Mouse (Mus musculus) hindbrain, embryonic 15.5 days (tissue): Measurements from ENCODE around the gene Mylk. TPM values are rescaled to one million over a fixed set of nuclear protein-coding genes. Genes with fewer than 3 reads are reported as not detected.
A peak's percentile ranks its signal among the peaks of the same experiment; 100 is the strongest.
"Not testable (repeated sequence)": the region's sequence is repeated elsewhere in the genome, so short reads cannot be mapped to it uniquely, and the experiment has no call there.

Source experiments
- ATAC-seq: fragments of 200-750 bp; cut with Nextera tagmentation; 2 replicates; pipeline ENCODE4 v1.8.0; 2017; ENCODE audit warnings: low read depth, moderate number of reproducible peaks, moderate TSS enrichment; ENCODE audit not compliant: low FRiP score
- H3K27ac ChIP-seq: fragments of 300-500 bp; sonication (generic); replicated peaks from 2 replicates; pipeline ENCODE4 v1.5.1; 2015; ENCODE audit warnings: mild to moderate bottlenecking, inconsistent platforms
- H3K27me3 ChIP-seq: fragments of 300-500 bp; sonication (generic); 2 replicates; pipeline ENCODE4 v1.6.1; 2015; ENCODE audit warnings: control low read depth, inconsistent platforms
- H3K36me3 ChIP-seq: fragments of 300-500 bp; sonication (generic); 2 replicates; pipeline ENCODE4 v1.6.1; 2015; ENCODE audit warnings: control low read depth, inconsistent platforms
- H3K4me1 ChIP-seq: fragments of 300-500 bp; sonication (generic); replicated peaks from 2 replicates; pipeline ENCODE4 v1.6.1; 2015; ENCODE audit warnings: control low read depth, inconsistent platforms
- H3K4me2 ChIP-seq: fragments of 300-500 bp; sonication (generic); 2 replicates; pipeline ENCODE4 v1.6.1; 2015; ENCODE audit warnings: moderate library complexity, mild to moderate bottlenecking, inconsistent platforms
- H3K4me3 ChIP-seq: fragments of 300-500 bp; sonication (generic); 2 replicates; pipeline ENCODE4 v1.5.1; 2015; ENCODE audit warnings: mild to moderate bottlenecking, inconsistent platforms
- H3K9ac ChIP-seq: fragments of 300-500 bp; sonication (generic); 2 replicates; pipeline ENCODE4 v1.6.1; 2015; ENCODE audit warnings: inconsistent platforms
- H3K9me3 ChIP-seq: fragments of 300-500 bp; sonication (generic); 2 replicates; pipeline ENCODE4 v1.6.1; 2016; ENCODE audit warnings: control low read depth, inconsistent platforms
- WGBS: fragments of 180-500 bp; shearing (Covaris S2); methylation state at CpG from one replicate; pipeline ENCODE4 v1.1.7; 2015; 5-methylcytosine and 5-hydroxymethylcytosine counted together
- polyA plus RNA-seq: library from polyadenylated mRNA; unstranded; fragments of >200 nt; fragmentation: Nextera tagmentation; extraction: Ambion mirVana; gene quantifications from 2 replicates; pipeline ENCODE4 v1.2.1, GENCODE M21; 2015

Mylk gene
- polyA plus RNA-seq = 5.3 and 6.4 TPM in 2 replicates

- Histone ChIP-seq H3K4me1 (peaks cover 21% of the 10 kb centered on the region), H3K9ac (peak within 1 kb of the TSS; percentile 61), H3K4me3 (peak within 1 kb of the TSS; percentile 52), H3K4me2 (peak within 1 kb of the TSS; percentile 95), H3K9me3 (no peaks in the 10 kb centered on the region), H3K36me3 (no peaks in the 10 kb centered on the region), H3K27me3 (peaks cover 15% of the 10 kb centered on the region), H3K27ac (no peak within 1 kb of the TSS)
- peak; percentile 91 for ATAC-seq
- WGBS = under 1% methylated on average over 48 of the region's 48 CpGs
These were observed at the start of gene Mylk for GRCm38 (mm10) chr16:34745065-34745585. TSS of gene Mylk (plus strand) at chr16:34745210.

GRCm38 (mm10) chr16:34698721-34699120, 46.3 kb upstream of the Mylk start:
- 74% methylated on average over 3 of the region's 3 CpGs for WGBS

GRCm38 (mm10) chr16:34700165-34700827, 44.7 kb upstream of the Mylk start:
- Histone ChIP-seq H3K9ac (no peak overlapping the region), H3K9me3 (no peaks in the 10 kb centered on the region), H3K4me3 (no peak overlapping the region), H3K4me2 (no peak overlapping the region), H3K27me3 (no peaks in the 10 kb centered on the region), H3K36me3 (no peaks in the 10 kb centered on the region; the same call in 1 of the 2 replicates), H3K4me1 (no peaks in the 10 kb centered on the region), H3K27ac (no peak overlapping the region)
- peak; percentile 83 for ATAC-seq
- WGBS = 25% methylated on average over 7 of the region's 7 CpGs

More at GRCm38 (mm10) chr16:34698721-34699120, 46.3 kb upstream of the Mylk start:
- H3K4me1 ChIP-seq, H3K9ac ChIP-seq, H3K27ac ChIP-seq, ATAC-seq, H3K4me2 ChIP-seq, H3K27me3 ChIP-seq, H3K9me3 ChIP-seq, H3K4me3 ChIP-seq, H3K36me3 ChIP-seq: not testable (repeated sequence)

- Histone ChIP-seq H3K9ac (no peak overlapping the region), H3K36me3 (peaks cover 3% of the 10 kb centered on the region; the same call in 1 of the 2 replicates), H3K9me3 (no peaks in the 10 kb centered on the region), H3K4me3 (no peak overlapping the region), H3K4me1 (no peaks in the 10 kb centered on the region), H3K4me2 (no peak overlapping the region), H3K27me3 (no peaks in the 10 kb centered on the region), H3K27ac (no peak overlapping the region)
- 87% methylated on average over 6 of the region's 6 CpGs for WGBS
- no peak for ATAC-seq
These were observed 44.2 kb upstream of the Mylk start for GRCm38 (mm10) chr16:34700828-34701216.

GRCm38 (mm10) chr16:34706019-34706418, 39.0 kb upstream of the Mylk start:
- Histone ChIP-seq H3K27me3 (no peaks in the 10 kb centered on the region), H3K4me3 (no peak overlapping the region), H3K4me1 (no peaks in the 10 kb centered on the region), H3K4me2 (no peak overlapping the region), H3K36me3 (peaks cover 8% of the 10 kb centered on the region; the same call in 1 of the 2 replicates), H3K27ac (no peak overlapping the region), H3K9me3 (no peaks in the 10 kb centered on the region), H3K9ac (no peak overlapping the region)
- 90% methylated on average over 2 of the region's 2 CpGs for WGBS
- ATAC-seq = no peak

GRCm38 (mm10) chr16:34706487-34706946, 38.5 kb upstream of the Mylk start:
- H3K36me3 ChIP-seq = peaks cover 8% of the 10 kb centered on the region; the same call in 1 of the 2 replicates
- H3K9ac ChIP-seq = no peak overlapping the region
- H3K4me3 ChIP-seq = no peak overlapping the region

GRCm38 (mm10) chr16:34711481-34711880, 33.5 kb upstream of the Mylk start:
- no peak overlapping the region for H3K27ac ChIP-seq
- WGBS = 87% methylated on average over 3 of the region's 3 CpGs
- no peak overlapping the region for H3K9ac ChIP-seq
- H3K36me3 ChIP-seq = peaks cover 3% of the 10 kb centered on the region; the same call in 1 of the 2 replicates
- ATAC-seq = no peak
- no peaks in the 10 kb centered on the region for H3K27me3 ChIP-seq
- H3K9me3 ChIP-seq = no peaks in the 10 kb centered on the region
- H3K4me1 ChIP-seq = no peaks in the 10 kb centered on the region
- no peak overlapping the region for H3K4me2 ChIP-seq
- no peak overlapping the region for H3K4me3 ChIP-seq

More at GRCm38 (mm10) chr16:34706487-34706946, 38.5 kb upstream of the Mylk start:
- ATAC-seq = no peak
- Histone ChIP-seq H3K9me3 (no peaks in the 10 kb centered on the region), H3K27ac (no peak overlapping the region), H3K27me3 (no peaks in the 10 kb centered on the region), H3K4me1 (no peaks in the 10 kb centered on the region), H3K4me2 (no peak overlapping the region)
- 85% methylated on average over 7 of the region's 7 CpGs for WGBS

GRCm38 (mm10) chr16:34725156-34725555, 19.9 kb upstream of the Mylk start:
- WGBS = 96% methylated on average over 3 of the region's 3 CpGs

GRCm38 (mm10) chr16:34728610-34729009, 16.4 kb upstream of the Mylk start:
- not testable (repeated sequence) for H3K4me2 ChIP-seq, ATAC-seq, H3K4me3 ChIP-seq, H3K9ac ChIP-seq, H3K27me3 ChIP-seq, H3K27ac ChIP-seq, H3K4me1 ChIP-seq, H3K9me3 ChIP-seq, H3K36me3 ChIP-seq

More at GRCm38 (mm10) chr16:34725156-34725555, 19.9 kb upstream of the Mylk start:
- H3K9ac ChIP-seq = no peak overlapping the region
- H3K27ac ChIP-seq = no peak overlapping the region
- H3K4me3 ChIP-seq = no peak overlapping the region
- H3K36me3 ChIP-seq = 0 out of 2 replicates have a peak, but pooled peaks cover 5% of the 10 kb centered on the region
- H3K9me3 ChIP-seq = no peaks in the 10 kb centered on the region; the same call in 1 of the 2 replicates
- no peaks in the 10 kb centered on the region for H3K4me1 ChIP-seq
- H3K27me3 ChIP-seq = no peaks in the 10 kb centered on the region
- H3K4me2 ChIP-seq = no peak overlapping the region
- no peak for ATAC-seq

GRCm38 (mm10) chr16:34729371-34729770, 15.6 kb upstream of the Mylk start:
- Histone ChIP-seq H3K4me3 (no peak overlapping the region), H3K27me3 (no peaks in the 10 kb centered on the region), H3K4me1 (no peaks in the 10 kb centered on the region), H3K9ac (no peak overlapping the region), H3K9me3 (no peaks in the 10 kb centered on the region; the same call in 1 of the 2 replicates), H3K4me2 (no peak overlapping the region), H3K36me3 (no peaks in the 10 kb centered on the region), H3K27ac (no peak overlapping the region)
- WGBS = 85% methylated on average over 1 of the region's 1 CpGs
- ATAC-seq = no peak

- ATAC-seq = no peak
- 91% methylated on average over 4 of the region's 4 CpGs for WGBS
- Histone ChIP-seq H3K4me2 (no peak overlapping the region), H3K9ac (no peak overlapping the region), H3K36me3 (no peaks in the 10 kb centered on the region), H3K4me1 (no peaks in the 10 kb centered on the region), H3K4me3 (no peak overlapping the region), H3K27ac (no peak overlapping the region), H3K9me3 (no peaks in the 10 kb centered on the region), H3K27me3 (0 out of 2 replicates have a peak, but pooled peaks cover 2% of the 10 kb centered on the region)
These were observed 6.3 kb upstream of the Mylk start for GRCm38 (mm10) chr16:34738656-34739233.

GRCm38 (mm10) chr16:34742930-34743329, 2.1 kb upstream of the Mylk start:
- Histone ChIP-seq H3K4me1 (peaks cover 15% of the 10 kb centered on the region), H3K9me3 (no peaks in the 10 kb centered on the region), H3K4me3 (no peak overlapping the region), H3K4me2 (no peak overlapping the region), H3K9ac (no peak overlapping the region), H3K27me3 (peaks cover 15% of the 10 kb centered on the region), H3K27ac (no peak overlapping the region), H3K36me3 (no peaks in the 10 kb centered on the region)
- 45% methylated on average over 2 of the region's 2 CpGs for WGBS
- ATAC-seq = no peak
